Mouse (Mus musculus): ENCODE measurements around the gene Tbc1d7. TPM values are rescaled to one million over a fixed set of nuclear protein-coding genes. Genes with fewer than 3 reads are reported as not detected.

The Tbc1d7 gene
- polyA plus RNA-seq, 1 experiment = 6.3 TPM

- H3K4me3 ChIP-seq (ENCODE audit: extremely low read depth, insufficient read depth, insufficient read length) = no peak overlapping the region
- 84% methylated on average over 10 of the region's 10 CpGs for WGBS
- TF ChIP-seq POLR2A (IDR thresholded peaks at IDR 0.05; ENCODE audit: low read depth, low read length) = no peak
- TF ChIP-seq CTCF (IDR thresholded peaks at IDR 0.05; ENCODE audit: extremely low read depth, insufficient read depth, insufficient read length, insufficient replicate concordance) = no peak
- no peaks in the 10 kb centered on the region for H3K36me3 ChIP-seq (ENCODE audit: control insufficient read depth, insufficient read depth, low read length)
- DNase-seq (ENCODE audit: low read depth in 1 of 2, low spot score in 2 of 2) = no peak
- H3K27ac ChIP-seq (ENCODE audit: insufficient read depth, low read length) = no peak overlapping the region; the same call in 1 of the 2 replicates
- H3K27me3 ChIP-seq (ENCODE audit: control insufficient read depth, insufficient read depth, low read length) = no peaks in the 10 kb centered on the region
- no peaks in the 10 kb centered on the region for H3K4me1 ChIP-seq (ENCODE audit: control insufficient read depth, insufficient read depth, insufficient read length)
Observed at GRCm38 (mm10) chr13:43131741-43132191, 39.5 kb downstream of the Tbc1d7 start.

- no peak overlapping the region for H3K4me3 ChIP-seq (ENCODE audit: extremely low read depth, insufficient read depth, insufficient read length)
- 94% methylated on average over 6 of the region's 6 CpGs for WGBS
- H3K4me1 ChIP-seq (ENCODE audit: control insufficient read depth, insufficient read depth, insufficient read length) = no peaks in the 10 kb centered on the region
- H3K27me3 ChIP-seq (ENCODE audit: control insufficient read depth, insufficient read depth, low read length) = no peaks in the 10 kb centered on the region
- H3K27ac ChIP-seq (ENCODE audit: insufficient read depth, low read length) = no peak overlapping the region
- H3K36me3 ChIP-seq (ENCODE audit: control insufficient read depth, insufficient read depth, low read length) = no peaks in the 10 kb centered on the region
- TF ChIP-seq POLR2A (IDR thresholded peaks at IDR 0.05; ENCODE audit: low read depth, low read length) (no peak), CTCF (IDR thresholded peaks at IDR 0.05; ENCODE audit: extremely low read depth, insufficient read depth, insufficient read length, insufficient replicate concordance) (no peak)
- no peak for DNase-seq (ENCODE audit: low read depth in 1 of 2, low spot score in 2 of 2)
Observed at GRCm38 (mm10) chr13:43130161-43130560, 41.1 kb downstream of the Tbc1d7 start.

GRCm38 (mm10) chr13:43124683-43125074 lies 46.6 kb downstream of the Tbc1d7 start:
- TF ChIP-seq POLR2A (IDR thresholded peaks at IDR 0.05; ENCODE audit: low read depth, low read length) = no peak
- 40% methylated on average over 4 of the region's 4 CpGs for WGBS
- H3K4me1 ChIP-seq (ENCODE audit: control insufficient read depth, insufficient read depth, insufficient read length) = no peaks in the 10 kb centered on the region

GRCm38 (mm10) chr13:43123895-43124682 lies 47.2 kb downstream of the Tbc1d7 start:
- Histone ChIP-seq H3K4me3 (ENCODE audit: extremely low read depth, insufficient read depth, insufficient read length) (no peak overlapping the region), H3K36me3 (ENCODE audit: control insufficient read depth, insufficient read depth, low read length) (no peaks in the 10 kb centered on the region), H3K27ac (ENCODE audit: insufficient read depth, low read length) (no peak overlapping the region), H3K27me3 (ENCODE audit: control insufficient read depth, insufficient read depth, low read length) (no peaks in the 10 kb centered on the region), H3K4me1 (ENCODE audit: control insufficient read depth, insufficient read depth, insufficient read length) (no peaks in the 10 kb centered on the region)
- TF ChIP-seq POLR2A (IDR thresholded peaks at IDR 0.05; ENCODE audit: low read depth, low read length) (no peak), CTCF (IDR thresholded peaks at IDR 0.05; ENCODE audit: extremely low read depth, insufficient read depth, insufficient read length, insufficient replicate concordance) (no peak)
- WGBS = 79% methylated on average over 17 of the region's 17 CpGs
- DNase-seq (ENCODE audit: low read depth in 1 of 2, low spot score in 2 of 2) = no peak

More at GRCm38 (mm10) chr13:43124683-43125074, 46.6 kb downstream of the Tbc1d7 start:
- H3K36me3 ChIP-seq (ENCODE audit: control insufficient read depth, insufficient read depth, low read length) = no peaks in the 10 kb centered on the region
- no peak for DNase-seq (ENCODE audit: low read depth in 1 of 2, low spot score in 2 of 2)
- no peak overlapping the region for H3K4me3 ChIP-seq (ENCODE audit: extremely low read depth, insufficient read depth, insufficient read length)
- H3K27me3 ChIP-seq (ENCODE audit: control insufficient read depth, insufficient read depth, low read length) = no peaks in the 10 kb centered on the region
- no peak overlapping the region for H3K27ac ChIP-seq (ENCODE audit: insufficient read depth, low read length)

GRCm38 (mm10) chr13:43122306-43123070 lies 48.8 kb downstream of the Tbc1d7 start:
- TF ChIP-seq POLR2A (IDR thresholded peaks at IDR 0.05; ENCODE audit: low read depth, low read length) (no peak), CTCF (IDR thresholded peaks at IDR 0.05; ENCODE audit: extremely low read depth, insufficient read depth, insufficient read length, insufficient replicate concordance) (no peak)
- H3K27me3 ChIP-seq (ENCODE audit: control insufficient read depth, insufficient read depth, low read length) = no peaks in the 10 kb centered on the region
- H3K27ac ChIP-seq (ENCODE audit: insufficient read depth, low read length) = no peak overlapping the region
- peak in 1 of 2 experiments; percentile 22 for DNase-seq (ENCODE audit: low read depth in 1 of 2, low spot score in 2 of 2)
- no peaks in the 10 kb centered on the region for H3K4me1 ChIP-seq (ENCODE audit: control insufficient read depth, insufficient read depth, insufficient read length)
- H3K36me3 ChIP-seq (ENCODE audit: control insufficient read depth, insufficient read depth, low read length) = no peaks in the 10 kb centered on the region
- 58% methylated on average over 16 of the region's 16 CpGs for WGBS
- no peak overlapping the region for H3K4me3 ChIP-seq (ENCODE audit: extremely low read depth, insufficient read depth, insufficient read length)

- H3K4me3 ChIP-seq (ENCODE audit: extremely low read depth, insufficient read depth, insufficient read length) = no peak overlapping the region
- TF ChIP-seq POLR2A (IDR thresholded peaks at IDR 0.05; ENCODE audit: low read depth, low read length) (no peak), CTCF (IDR thresholded peaks at IDR 0.05; ENCODE audit: extremely low read depth, insufficient read depth, insufficient read length, insufficient replicate concordance) (no peak)
- no peak overlapping the region for H3K27ac ChIP-seq (ENCODE audit: insufficient read depth, low read length)
- DNase-seq (ENCODE audit: low read depth in 1 of 2, low spot score in 2 of 2) = no peak
- 89% methylated on average over 3 of the region's 3 CpGs for WGBS
- no peaks in the 10 kb centered on the region for H3K27me3 ChIP-seq (ENCODE audit: control insufficient read depth, insufficient read depth, low read length)
- no peaks in the 10 kb centered on the region for H3K36me3 ChIP-seq (ENCODE audit: control insufficient read depth, insufficient read depth, low read length)
- peaks cover 3% of the 10 kb centered on the region; the same call in 1 of the 2 replicates for H3K4me1 ChIP-seq (ENCODE audit: control insufficient read depth, insufficient read depth, insufficient read length)
Observed at GRCm38 (mm10) chr13:43113141-43113540, 58.2 kb downstream of the Tbc1d7 start.

All from spleen, adult 2 months (tissue).